Mouse (Mus musculus) midbrain, embryonic 14.5 days (tissue): ENCODE measurements at regions not wholly inside any gene's neighbourhood (a gene's known extent, or its start where the extent isn't known, plus 50 kb on each side); places are given as distances from the start of the nearest gene placed in this dataset.

Experiments
- ATAC-seq: fragments of 200-750 bp; cut with Nextera tagmentation; 2 replicates; pipeline ENCODE4 v1.8.0; 2017; ENCODE audit warnings: moderate number of reproducible peaks, moderate library complexity; ENCODE audit not compliant: low FRiP score, low TSS enrichment
- DNase-seq: peaks from one replicate; pipeline ENCODE4 v3.0.0-alpha.2; 2015
- H3K27ac ChIP-seq: fragments of 300-500 bp; sonication (generic); replicated peaks from 2 replicates; pipeline ENCODE4 v1.5.1; 2014; ENCODE audit warnings: mild to moderate bottlenecking, low read depth, low read length, moderate library complexity
- H3K27me3 ChIP-seq: fragments of 300-500 bp; sonication (generic); 2 replicates; pipeline ENCODE4 v1.6.1; 2014; ENCODE audit warnings: low read length, control low read depth, mixed read lengths; ENCODE audit not compliant: control insufficient read depth, insufficient read depth
- H3K36me3 ChIP-seq: fragments of 300-500 bp; sonication (generic); 2 replicates; pipeline ENCODE4 v1.6.1; 2014; ENCODE audit warnings: low read length, control low read depth; ENCODE audit not compliant: control insufficient read depth, insufficient read depth
- H3K4me1 ChIP-seq: fragments of 300-500 bp; sonication (generic); 2 replicates; pipeline ENCODE4 v1.6.1; 2014; ENCODE audit warnings: mild to moderate bottlenecking, antibody characterized with exemption, low read length, control low read depth; ENCODE audit not compliant: control insufficient read depth, insufficient read depth
- H3K4me2 ChIP-seq: fragments of 300-500 bp; sonication (generic); 2 replicates; pipeline ENCODE4 v1.6.1; 2014; ENCODE audit warnings: mild to moderate bottlenecking, low read length, moderate library complexity
- H3K4me3 ChIP-seq: fragments of 300-500 bp; sonication (generic); replicated peaks from 2 replicates; pipeline ENCODE4 v1.5.1; 2014; ENCODE audit warnings: low read depth, low read length
- H3K9ac ChIP-seq: fragments of 300-500 bp; sonication (generic); replicated peaks from 2 replicates; pipeline ENCODE4 v1.6.1; 2014; ENCODE audit warnings: mild to moderate bottlenecking, low read length, moderate library complexity
- H3K9me3 ChIP-seq: fragments of 300-500 bp; sonication (generic); 2 replicates; pipeline ENCODE4 v1.6.1; 2016; ENCODE audit warnings: low read length, control low read depth, mixed read lengths; ENCODE audit not compliant: control insufficient read depth
- WGBS: fragments of 180-500 bp; shearing (Covaris S2); extraction: QIAGEN DNeasy Blood & Tissue Kit; methylation state at CpG from one replicate; pipeline ENCODE4 v1.1.7; 2014; 5-methylcytosine and 5-hydroxymethylcytosine counted together

DNA sequence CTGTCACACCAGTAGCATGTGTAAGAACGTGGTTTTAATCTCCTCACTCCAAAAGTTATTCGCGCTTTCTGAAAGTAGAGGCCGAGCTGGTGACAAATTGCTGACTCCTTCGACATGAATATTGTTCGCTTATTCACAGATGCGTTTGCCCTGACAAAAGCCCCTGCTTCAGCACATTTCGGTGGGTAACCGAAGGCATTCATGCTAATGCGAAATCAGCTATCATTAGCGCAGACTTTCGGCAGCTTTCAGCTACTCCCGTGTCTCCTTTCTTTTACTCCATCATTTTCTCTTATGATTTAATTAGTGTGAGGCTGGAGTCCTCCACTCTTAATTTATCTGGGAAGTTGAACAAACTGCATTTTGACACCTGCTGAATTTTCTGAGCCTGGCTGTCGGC is 681.9 kb upstream of the Fam160b2 start:
- H3K4me1 ChIP-seq: peaks cover 1% of the 10 kb centered on the region; the same call in 1 of the 2 replicates
- no peaks in the 10 kb centered on the region for H3K27me3 ChIP-seq
- H3K9me3 ChIP-seq: no peaks in the 10 kb centered on the region
- DNase-seq: no peak
- no peak overlapping the region for H3K4me2 ChIP-seq
- 69% methylated on average over 14 of the region's 14 CpGs for WGBS
- no peak overlapping the region for H3K4me3 ChIP-seq
- ATAC-seq: no peak
- no peak overlapping the region for H3K27ac ChIP-seq
- no peak overlapping the region for H3K9ac ChIP-seq
- H3K36me3 ChIP-seq: no peaks in the 10 kb centered on the region

DNA sequence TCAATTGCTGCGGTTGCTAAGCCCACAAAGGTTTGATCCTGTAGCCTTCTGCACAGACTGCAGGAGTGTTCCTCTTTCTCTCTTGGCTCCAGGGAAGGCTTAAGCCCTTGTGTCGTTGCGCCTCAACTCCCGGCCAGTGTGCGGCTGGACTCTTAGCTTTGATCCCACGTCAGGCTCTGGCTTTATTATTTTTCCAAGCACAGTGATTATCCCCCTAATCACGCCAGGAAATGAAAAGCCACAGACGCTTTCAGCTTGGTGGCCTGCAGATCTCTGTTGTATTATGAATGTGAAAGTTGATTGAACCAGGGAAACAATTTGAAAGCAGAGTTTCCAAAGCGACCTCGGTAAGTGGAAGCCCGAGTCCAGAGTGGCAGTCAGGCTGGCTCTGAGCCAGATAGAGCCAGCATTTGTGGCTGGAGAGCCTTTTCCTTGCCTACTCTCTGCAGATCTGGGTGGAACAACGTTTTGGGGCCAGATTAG is 676.7 kb upstream of the Fam160b2 start:
- Histone ChIP-seq H3K4me2 (peak overlapping the region; percentile 33), H3K9me3 (no peaks in the 10 kb centered on the region), H3K9ac (no peak overlapping the region), H3K36me3 (no peaks in the 10 kb centered on the region), H3K27me3 (no peaks in the 10 kb centered on the region), H3K4me3 (no peak overlapping the region), H3K27ac (no peak overlapping the region; the same call in 1 of the 2 replicates), H3K4me1 (peaks cover 9% of the 10 kb centered on the region; the same call in 1 of the 2 replicates)
- WGBS: 10% methylated on average over 12 of the region's 12 CpGs
- peak; percentile 76 for DNase-seq
- no peak; the same call in 1 of the 2 replicates for ATAC-seq

DNA sequence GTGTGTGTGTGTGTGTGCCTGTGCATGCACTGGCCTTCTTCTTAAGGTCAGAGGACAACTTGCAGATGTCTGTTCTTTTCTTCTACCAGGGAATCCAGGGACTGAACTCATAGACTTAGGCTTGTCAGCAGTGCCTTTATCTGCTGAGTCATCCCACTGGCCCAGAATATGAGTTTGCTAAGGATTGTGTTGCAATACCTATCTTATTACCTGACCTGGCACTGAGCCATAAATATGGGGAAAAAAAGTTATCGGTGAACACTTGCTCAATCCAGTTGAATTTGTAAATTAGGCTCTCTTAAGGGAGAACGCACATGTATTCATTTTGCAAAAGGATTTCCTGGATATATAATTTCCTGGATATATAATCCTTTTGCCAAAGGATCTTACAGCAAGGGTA is 672.8 kb upstream of the Fam160b2 start:
- no peak overlapping the region for H3K4me2 ChIP-seq
- H3K36me3 ChIP-seq: no peaks in the 10 kb centered on the region
- H3K4me3 ChIP-seq: no peak overlapping the region
- H3K27me3 ChIP-seq: no peaks in the 10 kb centered on the region
- WGBS: 94% methylated on average over 2 of the region's 2 CpGs
- DNase-seq (no peak), ATAC-seq (no peak)
- H3K27ac ChIP-seq: no peak overlapping the region
- no peaks in the 10 kb centered on the region for H3K9me3 ChIP-seq
- H3K9ac ChIP-seq: no peak overlapping the region
- H3K4me1 ChIP-seq: peaks cover 9% of the 10 kb centered on the region; the same call in 1 of the 2 replicates

DNA sequence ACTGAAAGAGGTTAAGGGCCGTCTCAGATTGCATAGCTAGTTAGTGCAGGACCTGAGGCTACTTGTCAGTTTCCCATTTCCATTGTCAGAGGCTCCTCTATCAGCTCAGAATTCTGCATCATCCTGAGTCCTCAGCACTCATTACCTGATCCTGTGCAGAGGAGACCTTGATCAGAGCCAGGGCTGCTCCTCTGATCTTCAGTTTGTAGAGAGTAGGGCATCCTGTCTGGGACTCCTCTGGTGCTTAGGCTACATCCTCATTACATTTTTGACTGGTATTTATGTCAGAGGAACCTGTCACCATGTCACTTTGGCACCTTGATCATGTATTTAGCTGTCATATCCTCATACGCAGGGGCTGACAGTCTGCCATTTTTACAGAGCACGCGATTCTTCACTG is 658.0 kb upstream of the Fam160b2 start:
- Histone ChIP-seq H3K4me1 (no peaks in the 10 kb centered on the region), H3K9me3 (no peaks in the 10 kb centered on the region), H3K4me2 (no peak overlapping the region), H3K9ac (no peak overlapping the region), H3K4me3 (no peak overlapping the region), H3K36me3 (no peaks in the 10 kb centered on the region), H3K27me3 (no peaks in the 10 kb centered on the region), H3K27ac (no peak overlapping the region)
- WGBS: 84% methylated on average over 4 of the region's 4 CpGs
- no peak for DNase-seq
- no peak; the same call in 1 of the 2 replicates for ATAC-seq

DNA sequence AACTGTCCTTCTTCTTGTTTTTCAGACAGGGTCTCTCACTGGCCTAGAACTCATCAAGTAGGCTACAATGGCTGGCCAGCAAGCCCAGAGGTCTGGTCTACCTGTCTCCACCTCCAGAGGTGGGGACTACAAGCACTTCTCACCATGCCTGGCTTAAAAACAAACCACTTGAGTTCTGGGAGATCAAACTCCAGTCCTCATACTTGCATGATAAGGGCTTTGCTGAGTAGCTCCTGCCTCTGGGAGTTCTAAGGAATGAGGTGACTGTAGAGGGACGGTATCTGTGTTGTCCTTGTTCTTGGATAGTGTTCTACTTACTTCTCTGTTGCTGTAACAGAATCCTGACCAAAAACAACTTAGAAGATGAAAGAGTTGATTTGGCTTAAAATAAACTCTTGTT is 654.6 kb upstream of the Fam160b2 start:
- Histone ChIP-seq H3K4me1 (no peaks in the 10 kb centered on the region), H3K4me2 (no peak overlapping the region), H3K9me3 (no peaks in the 10 kb centered on the region), H3K27me3 (no peaks in the 10 kb centered on the region), H3K36me3 (no peaks in the 10 kb centered on the region), H3K9ac (no peak overlapping the region), H3K4me3 (no peak overlapping the region), H3K27ac (no peak overlapping the region)
- DNase-seq (no peak), ATAC-seq (no peak)
- WGBS: 84% methylated on average over 1 of the region's 1 CpGs

DNA sequence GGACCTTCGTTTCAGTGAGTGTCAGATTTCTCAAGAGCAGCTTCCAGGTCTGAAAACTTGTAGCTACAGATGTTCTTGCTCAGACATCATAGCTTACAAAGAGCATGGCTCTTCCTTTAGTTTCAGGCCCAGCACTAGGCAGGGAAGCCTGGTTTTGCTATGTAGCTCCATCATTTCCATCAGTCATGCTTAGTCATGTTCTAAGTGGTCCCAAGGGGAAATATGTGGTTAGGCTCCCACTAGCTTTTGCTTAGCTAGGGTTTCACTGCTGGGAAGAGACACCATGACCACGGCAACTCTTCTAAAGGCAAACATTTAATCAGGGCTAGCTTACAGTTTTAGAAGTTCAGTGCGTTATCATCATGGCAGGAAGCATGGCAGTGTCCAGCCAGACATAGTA is 652.5 kb upstream of the Fam160b2 start:
- H3K9me3 ChIP-seq: no peaks in the 10 kb centered on the region
- no peaks in the 10 kb centered on the region for H3K4me1 ChIP-seq
- WGBS: 92% methylated on average over 3 of the region's 3 CpGs
- H3K4me3 ChIP-seq: no peak overlapping the region
- H3K4me2 ChIP-seq: no peak overlapping the region
- DNase-seq (no peak), ATAC-seq (no peak)
- no peak overlapping the region for H3K27ac ChIP-seq
- H3K36me3 ChIP-seq: no peaks in the 10 kb centered on the region
- H3K9ac ChIP-seq: no peak overlapping the region
- no peaks in the 10 kb centered on the region for H3K27me3 ChIP-seq

DNA sequence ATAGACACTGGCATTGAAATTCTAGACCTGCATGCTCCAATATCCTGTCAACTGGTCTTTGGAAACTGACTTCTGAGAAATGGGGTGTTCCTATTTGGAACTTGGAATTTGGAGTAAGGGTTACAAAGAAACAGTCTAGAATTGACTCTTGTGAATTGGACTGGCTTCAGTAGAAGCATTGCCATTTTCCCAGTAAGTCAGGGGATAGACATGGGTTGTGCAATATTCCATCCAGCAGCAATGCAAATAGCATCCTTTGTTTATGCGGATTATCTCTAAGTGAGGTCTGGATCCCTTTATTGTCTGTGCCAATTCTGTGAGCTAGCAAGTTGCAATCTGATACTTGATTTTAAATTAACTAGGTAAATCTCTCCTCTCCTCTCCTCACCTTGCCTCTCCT is 651.5 kb upstream of the Fam160b2 start:
- no peak overlapping the region for H3K9ac ChIP-seq
- DNase-seq (no peak), ATAC-seq (no peak)
- no peaks in the 10 kb centered on the region for H3K27me3 ChIP-seq
- H3K4me1 ChIP-seq: no peaks in the 10 kb centered on the region
- H3K36me3 ChIP-seq: no peaks in the 10 kb centered on the region
- WGBS: 96% methylated on average over 1 of the region's 1 CpGs
- H3K4me2 ChIP-seq: no peak overlapping the region
- no peak overlapping the region for H3K27ac ChIP-seq
- no peaks in the 10 kb centered on the region for H3K9me3 ChIP-seq
- no peak overlapping the region for H3K4me3 ChIP-seq

DNA sequence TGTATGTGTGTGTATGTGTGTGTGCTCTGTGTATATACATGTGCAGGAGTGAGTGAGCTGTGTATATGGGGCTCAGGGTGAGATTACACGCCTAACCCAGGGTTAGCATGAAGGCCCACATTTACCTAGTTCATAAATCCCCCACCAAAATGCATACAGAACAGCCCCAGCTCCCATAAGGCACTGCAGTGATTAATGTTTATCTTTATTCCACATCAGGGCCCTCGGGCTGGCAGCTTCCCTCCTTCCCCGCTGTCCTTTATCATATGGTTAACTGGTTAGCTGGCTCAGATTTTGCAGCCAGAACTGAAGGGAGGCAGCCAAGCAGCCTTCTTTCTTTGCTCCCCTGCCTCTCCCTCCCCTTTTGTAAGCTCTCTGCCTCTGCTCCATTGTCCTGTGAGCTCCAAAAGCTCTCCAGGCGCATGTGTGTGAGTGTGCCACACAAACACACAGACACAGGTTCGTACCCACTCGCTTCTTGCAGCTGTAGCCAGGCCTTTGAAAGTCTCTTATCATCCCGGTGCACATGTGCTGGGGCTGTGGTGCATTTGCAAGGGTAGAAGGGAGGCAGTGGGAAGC is 649.8 kb upstream of the Fam160b2 start:
- WGBS: 33% methylated on average over 7 of the region's 7 CpGs
- DNase-seq (peak; percentile 66), ATAC-seq (peak; percentile 73)
- Histone ChIP-seq H3K4me2 (no peak overlapping the region), H3K36me3 (no peaks in the 10 kb centered on the region), H3K27me3 (no peaks in the 10 kb centered on the region), H3K9me3 (no peaks in the 10 kb centered on the region), H3K27ac (peak overlapping the region; percentile 62), H3K4me3 (no peak overlapping the region), H3K4me1 (no peaks in the 10 kb centered on the region), H3K9ac (no peak overlapping the region)

DNA sequence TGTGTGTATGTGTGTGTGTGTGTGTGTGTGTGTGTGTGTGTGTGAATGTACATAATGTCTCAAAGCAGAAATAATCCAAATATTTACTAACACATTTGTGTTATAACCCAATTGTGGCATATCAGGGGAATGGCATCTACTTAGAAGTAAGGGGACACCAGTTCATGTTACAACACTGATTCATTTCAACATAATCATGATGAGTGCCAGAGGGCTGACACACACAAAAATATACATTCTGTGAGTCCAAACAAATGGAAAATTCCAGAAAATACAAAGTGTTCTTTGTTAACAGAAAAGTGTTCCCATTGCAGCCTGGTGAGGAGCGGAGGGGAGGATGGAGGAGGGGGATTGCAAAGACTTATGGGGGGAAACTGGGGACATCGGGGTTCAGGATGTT is 648.9 kb upstream of the Fam160b2 start:
- H3K9ac ChIP-seq: no peak overlapping the region
- no peak overlapping the region for H3K4me3 ChIP-seq
- H3K4me1 ChIP-seq: no peaks in the 10 kb centered on the region
- no peak for DNase-seq
- H3K27me3 ChIP-seq: no peaks in the 10 kb centered on the region
- H3K36me3 ChIP-seq: no peaks in the 10 kb centered on the region
- 95% methylated on average over 2 of the region's 2 CpGs for WGBS
- H3K27ac ChIP-seq: no peak overlapping the region
- no peaks in the 10 kb centered on the region for H3K9me3 ChIP-seq
- H3K4me2 ChIP-seq: no peak overlapping the region
- no peak for ATAC-seq
